Mouse (Mus musculus) liver, embryonic 14.5 days (tissue): Measurements from ENCODE around the gene Adamts12.

Experiments
- CTCF ChIP-seq: IDR thresholded peaks from 2 replicates; pipeline ENCODE4 v1.5.1; 2016; ENCODE audit warnings: antibody characterized with exemption, low read depth, control low read depth
- EP300 ChIP-seq: IDR thresholded peaks from 2 replicates; pipeline ENCODE4 v1.6.1; 2016; ENCODE audit warnings: antibody characterized with exemption, low read depth

DNA sequence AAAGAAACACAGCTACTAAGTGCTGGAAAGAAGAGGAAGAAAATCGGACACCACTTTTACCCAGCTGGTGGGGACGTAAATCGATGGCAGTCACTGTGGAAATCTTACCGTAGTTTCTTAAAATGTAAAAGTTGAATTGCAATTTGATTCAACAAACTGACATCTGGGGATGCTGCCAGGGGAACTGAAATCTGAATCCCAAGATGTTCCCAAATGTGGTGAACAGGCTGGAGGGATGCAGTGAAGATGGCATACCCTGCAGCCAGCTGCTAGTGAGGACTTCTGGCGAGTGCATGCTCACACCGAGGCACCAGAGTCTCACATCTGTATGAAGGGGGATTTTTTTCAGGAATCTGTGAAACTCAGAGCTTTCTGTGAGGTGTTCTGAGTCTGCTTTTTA, 138.5 kb downstream of the Adamts12 start:
- TF ChIP-seq CTCF (no peak), EP300 (no peak)
